Mouse (Mus musculus): ENCODE data around the gene Rsbn1l.
A peak's percentile ranks its signal among the peaks of the same experiment; 100 is the strongest.

The Rsbn1l gene

DNA sequence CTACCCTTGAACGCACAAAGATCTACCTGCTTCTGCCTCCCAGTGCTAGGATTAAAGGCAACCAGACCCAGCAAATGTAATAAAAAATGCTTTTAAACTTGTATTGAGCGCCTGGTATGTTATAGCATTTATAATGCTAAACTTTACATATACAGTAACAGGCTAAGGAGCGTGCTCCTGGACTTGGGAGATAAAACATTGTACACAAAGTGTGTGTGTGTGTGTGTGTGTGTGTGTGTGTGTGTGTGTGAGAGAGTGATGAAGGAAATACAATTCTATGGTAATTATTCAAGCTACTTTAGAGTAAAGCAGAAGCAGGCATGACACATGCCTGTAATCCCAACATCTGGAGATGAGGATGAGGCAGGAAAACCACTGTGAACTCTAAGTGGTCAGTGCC is at the start of gene Rsbn1l:
TSS of gene Rsbn1l (minus strand) at position 101 of the 400 bp plus-strand sequence.
- no peak for DNase-seq (ENCODE audit: low spot score)

DNA sequence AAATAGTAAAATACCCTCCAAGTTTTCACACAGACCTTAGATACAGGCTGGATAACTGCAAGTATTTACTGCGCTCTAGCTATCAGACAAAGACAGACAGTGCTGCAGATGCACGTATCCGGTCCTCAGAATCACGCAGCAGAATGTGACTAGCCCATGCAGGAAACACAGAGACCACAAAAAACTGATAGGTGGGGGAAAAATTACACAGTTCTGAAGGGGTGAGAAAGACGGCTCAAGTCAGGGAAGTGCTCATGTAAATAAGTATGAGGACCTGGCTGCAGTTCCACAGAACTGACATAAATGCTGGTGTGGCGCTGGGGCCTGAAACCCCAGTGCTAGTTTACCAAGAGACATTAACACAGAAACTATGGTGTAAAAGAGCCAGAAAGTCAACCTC is 46.5 kb upstream of the Rsbn1l start:
- no peak for DNase-seq (ENCODE audit: low spot score)

DNA sequence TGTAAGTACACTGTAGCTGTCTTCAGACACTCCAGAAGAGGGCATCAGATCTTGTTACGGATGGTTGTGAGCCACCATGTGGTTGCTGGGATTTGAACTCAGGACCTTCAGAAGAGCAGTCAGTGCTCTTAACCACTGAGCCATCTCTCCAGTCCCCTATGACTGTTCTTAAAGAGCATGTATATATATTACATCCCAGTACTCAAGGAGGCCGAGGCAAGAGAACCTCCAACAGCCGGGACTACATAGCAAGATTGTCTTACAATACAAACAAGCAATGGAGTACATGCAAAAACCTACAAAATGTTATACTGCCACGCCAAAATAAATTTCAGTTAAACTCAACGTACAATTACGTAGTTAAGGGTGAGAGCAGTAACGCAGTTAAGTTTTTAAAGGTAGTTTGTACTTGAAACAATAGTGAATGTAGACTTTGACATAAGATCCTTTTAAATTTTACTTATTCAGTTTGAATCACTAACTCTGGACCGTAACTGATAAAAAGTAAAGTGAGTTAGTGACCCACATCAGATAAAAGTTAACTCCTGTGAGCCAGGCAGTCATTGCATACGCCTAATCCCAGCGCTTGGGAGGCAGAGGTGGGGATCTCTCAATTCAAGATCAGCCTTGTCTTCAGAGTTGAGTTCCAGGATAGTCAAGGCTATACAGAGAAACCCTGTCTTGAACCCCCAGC is 45.6 kb upstream of the Rsbn1l start:
- no peak for DNase-seq (ENCODE audit: low spot score)

DNA sequence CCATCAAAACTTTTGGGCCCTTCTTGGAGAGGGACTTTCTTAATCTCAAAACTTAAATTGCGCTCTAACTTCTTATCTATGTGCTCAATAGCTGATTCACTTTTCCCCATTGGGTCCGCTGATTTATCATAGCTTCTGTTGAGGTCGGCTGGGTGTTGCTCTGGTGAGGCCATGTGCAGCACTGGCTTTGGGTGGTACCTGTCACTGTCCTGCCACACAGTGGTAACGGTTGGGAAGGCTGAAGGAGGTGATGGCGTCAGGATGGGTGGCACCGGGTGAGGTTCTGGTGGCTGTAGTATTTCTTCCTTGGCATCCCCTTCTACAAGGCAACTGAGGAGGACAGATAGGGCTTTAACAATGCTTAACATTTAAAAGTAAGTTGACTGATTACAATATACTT is 42.2 kb upstream of the Rsbn1l start:
- no peak for DNase-seq (ENCODE audit: low spot score)

DNA sequence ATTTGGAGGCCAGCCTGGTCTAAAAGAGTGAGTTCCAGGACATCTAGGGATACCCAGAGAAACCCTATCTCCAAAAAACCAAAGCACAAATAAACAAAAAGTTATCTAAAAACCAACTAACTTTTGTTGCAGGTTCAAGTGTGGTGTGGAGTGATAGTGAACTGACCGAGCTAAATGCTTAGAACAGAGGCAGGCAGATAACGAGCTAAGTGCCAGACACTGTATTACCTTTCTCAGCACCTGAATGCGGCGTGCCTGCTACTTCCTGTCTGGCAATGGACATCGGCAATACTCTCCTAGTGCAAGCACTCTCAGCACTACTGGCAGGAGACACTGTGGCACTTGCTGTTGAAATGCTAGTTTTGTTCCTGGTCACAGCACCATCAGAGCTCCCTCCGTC is 41.4 kb upstream of the Rsbn1l start:
- no peak for DNase-seq (ENCODE audit: low spot score)

DNA sequence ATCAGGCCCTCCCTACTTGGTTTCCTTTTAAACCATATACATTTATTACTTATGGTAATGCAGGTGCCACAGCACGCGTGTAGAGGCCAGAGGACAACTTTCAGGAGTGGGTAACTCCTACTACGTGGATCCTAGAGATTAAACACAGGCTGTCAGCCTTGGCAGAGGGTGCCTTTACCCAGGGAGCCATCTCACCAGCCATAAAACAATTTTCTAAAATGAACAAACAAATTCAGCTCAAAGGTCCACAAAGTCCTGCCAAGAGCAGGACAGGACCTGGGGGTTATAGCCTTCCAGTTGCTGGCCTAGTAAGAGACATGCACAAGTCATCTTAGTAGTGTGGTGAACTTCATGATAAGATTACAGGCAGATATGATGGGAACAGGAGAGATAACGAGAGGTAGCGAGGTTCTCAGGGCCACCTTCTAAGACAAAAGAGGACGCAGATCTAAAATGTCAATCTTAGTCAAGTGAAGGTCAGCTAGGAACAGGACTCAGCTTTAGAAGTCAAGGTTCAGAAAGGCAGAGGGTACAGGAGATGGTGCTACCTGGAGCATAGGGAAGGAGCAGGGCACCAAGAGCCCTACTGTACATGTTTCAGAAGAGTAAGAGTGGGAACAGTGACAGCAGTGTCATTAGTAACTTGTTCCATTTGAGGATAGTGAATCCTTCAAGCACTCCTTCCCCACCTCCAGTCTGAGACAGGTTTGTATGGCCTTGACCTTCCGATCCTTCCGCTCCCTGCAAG is 34.0 kb upstream of the Rsbn1l start:
- DNase-seq (ENCODE audit: low spot score) = no peak

DNA sequence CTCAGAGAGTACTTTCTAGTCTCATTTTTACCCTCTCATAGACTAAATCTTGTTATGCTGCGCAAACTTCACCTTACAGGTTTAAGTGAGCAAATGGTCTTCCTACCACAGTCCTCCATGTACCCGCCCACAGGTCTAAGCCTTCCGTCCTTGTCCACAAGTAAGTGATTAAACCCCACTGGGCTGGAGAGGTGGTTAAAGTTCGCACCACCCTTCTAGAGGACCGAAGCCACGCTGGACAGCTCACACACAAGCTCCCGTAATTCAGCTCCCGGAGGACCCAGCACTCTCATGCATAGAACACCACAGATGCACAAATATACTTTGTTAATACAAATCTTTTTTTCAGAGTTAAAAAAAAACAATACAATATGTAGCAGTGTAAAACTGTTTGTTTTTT is 30.1 kb upstream of the Rsbn1l start:
- no peak for DNase-seq (ENCODE audit: low spot score)

DNA sequence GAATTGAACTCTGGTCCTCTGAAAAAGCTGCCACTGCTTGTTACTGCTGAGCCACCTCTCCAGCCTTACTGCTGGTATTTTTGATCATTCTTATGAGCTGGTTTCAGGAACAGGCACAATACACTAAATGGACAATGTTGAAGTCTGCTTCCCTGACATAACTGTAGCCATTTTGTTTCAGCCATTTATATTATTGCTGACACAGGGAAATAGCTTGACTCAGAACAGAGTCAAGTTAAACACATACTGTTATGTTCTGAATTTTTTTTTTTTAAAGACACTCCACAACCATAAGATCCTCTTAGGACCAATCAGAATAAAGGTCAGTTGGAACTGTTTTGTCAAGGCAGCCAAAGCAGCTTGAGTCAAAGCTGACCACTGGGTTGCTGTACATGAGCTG is 27.3 kb upstream of the Rsbn1l start:
- DNase-seq (ENCODE audit: low spot score) = no peak

DNA sequence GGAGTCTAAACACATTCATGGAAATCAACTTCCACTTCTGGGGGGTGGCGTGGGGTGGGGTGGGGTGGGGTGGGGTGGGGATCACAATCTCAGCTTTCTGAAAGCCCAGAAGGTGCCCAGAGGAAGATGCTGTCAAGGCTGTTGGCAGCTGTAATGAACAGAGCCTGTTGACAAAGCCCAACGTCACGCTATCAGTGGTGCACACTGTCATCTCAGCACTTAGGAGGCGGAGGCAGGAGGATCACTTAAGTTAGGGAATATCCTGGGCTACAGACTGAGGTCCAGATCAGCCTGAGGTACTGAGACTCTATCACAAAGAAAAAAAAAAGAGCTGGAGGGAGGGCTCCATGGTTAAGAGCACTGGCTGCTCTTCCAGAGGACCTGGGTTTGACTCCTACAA is 18.5 kb upstream of the Rsbn1l start:
- no peak for DNase-seq (ENCODE audit: low spot score)

DNA sequence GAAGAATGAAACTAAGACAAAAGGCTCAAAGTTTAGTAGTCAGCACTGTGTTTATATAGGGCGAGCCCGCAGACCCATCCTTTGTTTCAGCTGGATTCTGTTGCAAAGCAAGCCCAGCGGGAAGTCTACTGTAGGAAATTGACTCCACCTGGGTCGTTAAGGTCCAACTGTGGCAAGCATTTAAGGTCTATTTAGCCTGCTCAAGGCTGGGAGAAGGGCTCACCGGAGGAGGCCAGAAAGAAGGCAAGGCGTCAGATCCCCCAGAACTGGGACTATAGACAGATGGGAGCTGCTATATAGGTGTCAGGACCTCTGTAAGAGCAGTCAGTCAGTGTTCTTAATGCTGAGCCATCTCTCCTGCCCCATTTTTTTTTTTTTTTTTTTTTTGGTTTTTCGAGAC is 17.8 kb upstream of the Rsbn1l start:
- DNase-seq (ENCODE audit: low spot score) = no peak

DNA sequence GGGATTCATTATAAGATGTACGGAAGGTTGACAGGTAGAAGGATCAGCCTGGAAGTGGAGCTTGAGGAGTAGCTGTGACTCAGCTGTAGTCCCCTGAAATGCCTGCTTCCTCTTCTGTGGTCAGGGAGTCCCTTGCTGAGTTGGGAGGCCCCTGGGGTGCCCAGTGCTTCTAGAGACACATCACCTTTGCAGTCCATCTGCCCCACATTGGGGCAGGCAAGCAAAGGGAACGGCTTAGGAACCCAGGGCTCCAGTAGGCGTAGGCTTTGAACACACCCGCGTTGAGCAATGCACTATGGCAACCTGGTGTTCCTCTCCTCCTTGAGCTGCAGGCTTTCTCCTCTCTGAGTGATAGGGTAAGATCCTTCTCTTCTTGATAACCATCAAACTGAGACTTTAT is 16.9 kb upstream of the Rsbn1l start:
- no peak for DNase-seq (ENCODE audit: low spot score)

DNA sequence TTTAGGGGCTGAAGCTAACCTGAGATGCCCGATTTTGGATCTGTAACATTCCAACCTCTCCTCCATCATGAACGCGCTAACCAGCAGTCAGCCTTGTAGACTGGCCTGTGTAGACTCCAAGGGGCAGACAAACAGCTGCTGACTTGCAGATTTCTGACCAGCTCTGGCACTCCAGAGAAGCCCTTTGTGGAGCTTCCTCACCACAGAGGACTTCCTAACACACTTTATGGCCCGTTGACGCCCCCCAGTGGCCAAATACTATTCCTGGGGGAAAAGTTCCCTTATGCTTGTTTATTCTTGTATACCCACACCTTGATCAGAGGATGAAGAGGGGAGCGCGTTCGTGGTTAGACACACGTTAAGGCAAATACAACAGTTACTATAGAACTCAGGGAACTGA is 12.8 kb upstream of the Rsbn1l start:
- no peak for DNase-seq (ENCODE audit: low spot score)

DNA sequence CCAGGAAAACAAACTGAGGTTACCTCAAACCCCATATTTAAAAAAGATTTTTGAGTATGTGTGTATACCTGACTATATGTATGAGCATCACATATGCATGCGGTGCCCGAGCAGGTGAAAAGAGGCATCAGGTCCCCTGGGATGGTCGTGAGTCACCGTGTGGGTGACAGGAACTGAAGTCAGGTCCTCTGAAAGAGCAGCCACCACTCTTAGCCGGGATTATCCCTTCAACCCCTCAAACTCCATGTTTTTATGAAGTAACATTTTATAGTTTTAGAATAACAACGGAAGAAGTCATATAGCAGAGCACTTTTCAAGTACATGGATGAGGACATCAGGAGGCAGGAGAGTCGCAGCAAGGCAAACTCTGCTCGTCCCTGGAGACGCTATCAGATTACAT is 12.3 kb upstream of the Rsbn1l start:
- no peak for DNase-seq (ENCODE audit: low spot score)

DNA sequence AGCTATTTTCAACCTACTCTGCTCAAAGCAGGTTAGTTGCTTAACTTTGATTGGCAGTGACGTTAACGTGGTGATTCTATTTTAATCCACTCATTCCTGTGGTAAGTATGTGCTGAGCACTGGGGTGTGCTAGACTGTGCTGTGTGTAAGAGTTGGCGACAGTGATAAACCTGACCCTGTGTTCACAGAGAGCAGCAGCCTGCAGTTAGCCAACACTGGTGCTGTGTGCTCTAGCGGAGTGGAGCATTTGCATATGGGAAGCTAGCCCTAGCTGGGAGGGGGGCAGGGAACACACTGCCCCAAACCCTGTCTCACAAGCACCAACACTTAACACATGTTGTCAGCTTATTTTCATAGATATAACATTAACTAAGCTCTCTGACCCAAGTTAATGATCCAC is 11.7 kb upstream of the Rsbn1l start:
- no peak for DNase-seq (ENCODE audit: low spot score)

DNA sequence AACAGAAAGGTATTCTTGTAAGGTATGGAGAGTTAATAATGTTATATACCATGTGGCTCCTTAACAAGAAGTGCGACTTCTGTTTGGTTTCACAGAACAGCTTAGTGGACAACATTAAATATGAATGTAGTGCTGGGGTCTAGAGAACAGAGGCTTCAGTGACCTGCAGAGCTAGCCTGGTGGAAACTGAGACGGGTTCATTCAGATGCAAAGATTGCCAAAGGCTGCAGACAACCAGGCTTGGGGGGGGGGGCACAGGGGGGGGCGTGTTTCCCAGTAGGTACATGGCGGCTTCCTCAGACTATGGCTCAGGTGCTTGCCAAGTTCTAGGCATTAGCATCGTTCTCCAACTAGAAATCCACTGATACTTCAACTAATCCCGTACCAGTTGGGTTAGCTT is 8.2 kb upstream of the Rsbn1l start:
- no peak for DNase-seq (ENCODE audit: low spot score)

DNA sequence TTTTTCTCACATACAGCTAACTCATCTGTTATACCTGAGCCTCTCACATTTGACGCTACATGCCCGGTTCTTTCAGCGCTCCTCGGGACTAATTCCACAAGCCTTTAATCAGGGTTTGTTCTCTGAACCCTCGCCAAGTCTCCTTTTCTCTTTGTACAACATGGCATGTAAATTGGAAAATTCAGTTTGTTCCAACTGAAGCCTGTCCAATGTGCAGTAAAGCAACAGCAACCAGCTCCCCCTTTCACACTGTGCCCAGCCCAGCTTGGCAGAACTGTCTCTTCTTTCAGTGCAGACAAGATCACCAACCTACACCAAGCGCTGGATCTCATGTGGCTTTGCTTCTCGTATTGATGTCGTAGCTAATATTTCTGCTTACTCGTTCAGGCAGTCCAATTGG is 7.1 kb upstream of the Rsbn1l start:
- DNase-seq (ENCODE audit: low spot score) = no peak

DNA sequence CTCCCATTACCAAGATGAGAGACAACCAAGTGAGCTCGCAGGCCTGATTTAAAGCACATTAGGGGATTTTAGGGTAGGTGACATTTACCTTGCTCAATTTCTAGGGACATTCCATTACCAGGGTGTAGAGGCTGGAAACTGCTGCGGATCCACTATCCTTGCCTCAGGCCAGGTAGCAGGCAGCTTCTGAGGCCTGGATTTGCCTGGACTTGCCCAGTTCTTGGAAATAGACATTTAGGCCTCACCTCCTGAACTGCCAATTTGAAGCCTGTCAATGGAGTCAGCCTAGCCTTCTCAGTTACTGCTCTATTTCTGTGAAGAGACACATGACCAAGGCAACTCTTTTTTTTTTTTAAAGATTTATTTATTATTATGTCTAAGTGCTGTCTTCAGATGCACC is 4.7 kb upstream of the Rsbn1l start:
- no peak for DNase-seq (ENCODE audit: low spot score)

DNA sequence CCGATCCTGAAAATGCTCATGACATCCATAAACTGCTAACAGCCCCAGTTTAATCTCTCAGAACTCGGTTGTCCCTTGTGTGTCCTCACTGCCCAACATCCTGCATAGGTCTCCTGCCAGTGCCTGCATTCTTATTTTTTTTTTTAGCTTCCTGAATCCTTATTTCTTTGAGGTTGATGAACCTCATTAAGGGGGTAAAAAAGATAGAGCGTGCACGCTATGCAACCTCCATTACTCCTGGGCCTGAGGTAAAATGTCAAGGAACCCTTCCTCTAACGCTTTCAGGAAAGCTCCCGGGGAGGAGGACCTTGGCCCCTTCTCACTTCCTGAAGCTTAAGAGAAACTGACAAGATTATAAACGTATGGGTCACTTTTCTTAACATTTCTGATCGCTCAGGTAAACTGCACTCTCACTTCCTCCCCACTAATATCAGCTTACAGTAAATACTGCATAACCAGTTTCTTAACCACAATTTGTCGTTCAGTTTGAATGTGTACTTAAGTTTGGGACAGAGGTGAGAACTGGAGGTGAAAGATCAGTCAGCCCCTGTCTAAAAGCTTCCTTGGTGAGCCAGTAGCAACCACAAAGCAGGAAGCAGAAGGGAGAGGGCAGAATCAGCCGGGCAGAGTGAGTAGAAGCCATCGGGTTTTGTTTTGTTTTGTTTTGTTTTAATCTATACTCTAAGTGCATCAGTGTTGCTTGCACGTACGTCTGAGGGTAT is 923 bp downstream of the Rsbn1l start:
- no peak for DNase-seq (ENCODE audit: low spot score)

DNA sequence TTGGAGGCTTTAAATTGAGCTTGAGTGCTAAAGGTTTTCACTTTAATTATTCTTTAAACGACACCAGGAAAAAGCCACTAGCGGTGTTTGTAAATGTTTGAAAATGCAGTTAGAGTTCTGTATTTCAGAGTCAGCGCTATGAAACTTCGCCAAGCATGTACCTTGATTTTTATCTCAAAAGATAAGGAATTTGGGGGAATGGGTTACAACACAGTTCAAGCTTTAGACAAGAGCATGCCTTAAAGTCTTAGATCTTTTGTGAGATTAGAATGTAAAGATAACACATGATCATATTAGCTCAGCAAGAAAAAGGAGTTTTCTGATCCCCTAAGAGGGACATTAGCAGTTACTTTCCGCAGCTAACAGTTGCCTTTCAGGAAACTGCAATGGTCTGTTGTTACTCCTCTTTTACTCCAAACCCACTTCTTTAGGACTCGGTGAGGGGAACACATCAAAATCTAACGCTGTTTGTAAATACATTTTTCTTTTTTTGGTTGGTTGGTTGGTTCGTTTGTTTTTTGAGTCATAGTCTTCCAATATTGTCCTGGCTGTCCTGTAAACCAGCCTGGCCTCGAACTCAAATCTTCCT is 3.8 kb downstream of the Rsbn1l start:
- DNase-seq (ENCODE audit: low spot score) = no peak

DNA sequence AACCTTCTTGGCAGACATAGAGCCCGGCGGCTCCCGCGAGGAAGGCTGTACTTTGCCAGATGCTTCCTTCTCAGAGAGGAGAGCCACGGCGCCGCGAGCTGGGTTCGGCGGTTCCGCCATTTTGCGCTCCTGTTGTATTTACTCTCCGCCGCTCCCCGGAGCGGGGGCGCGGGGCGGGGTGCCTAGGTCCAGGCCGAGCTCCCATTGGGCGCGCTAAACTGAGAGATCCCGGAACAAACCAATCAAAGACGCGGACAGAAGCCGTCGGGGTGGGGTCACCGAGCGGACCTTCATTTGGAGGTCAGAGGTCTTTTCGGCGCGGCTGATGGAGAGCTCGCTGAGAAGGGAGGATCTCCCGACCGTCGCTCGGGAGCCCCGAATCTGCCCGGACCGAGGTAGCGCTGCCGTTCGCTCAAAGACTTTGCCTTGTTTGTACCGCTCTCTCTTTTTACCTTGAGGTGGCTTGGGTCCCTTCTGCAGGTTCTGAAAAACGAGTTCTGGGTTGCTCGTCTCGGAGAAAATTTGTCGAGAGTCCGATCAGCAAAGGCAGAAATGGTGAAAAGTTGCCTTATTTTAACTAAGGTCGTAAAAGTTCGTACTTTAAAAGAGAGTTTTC is 4.4 kb downstream of the Rsbn1l start:
- DNase-seq (ENCODE audit: low spot score) = peak; percentile 87

DNA sequence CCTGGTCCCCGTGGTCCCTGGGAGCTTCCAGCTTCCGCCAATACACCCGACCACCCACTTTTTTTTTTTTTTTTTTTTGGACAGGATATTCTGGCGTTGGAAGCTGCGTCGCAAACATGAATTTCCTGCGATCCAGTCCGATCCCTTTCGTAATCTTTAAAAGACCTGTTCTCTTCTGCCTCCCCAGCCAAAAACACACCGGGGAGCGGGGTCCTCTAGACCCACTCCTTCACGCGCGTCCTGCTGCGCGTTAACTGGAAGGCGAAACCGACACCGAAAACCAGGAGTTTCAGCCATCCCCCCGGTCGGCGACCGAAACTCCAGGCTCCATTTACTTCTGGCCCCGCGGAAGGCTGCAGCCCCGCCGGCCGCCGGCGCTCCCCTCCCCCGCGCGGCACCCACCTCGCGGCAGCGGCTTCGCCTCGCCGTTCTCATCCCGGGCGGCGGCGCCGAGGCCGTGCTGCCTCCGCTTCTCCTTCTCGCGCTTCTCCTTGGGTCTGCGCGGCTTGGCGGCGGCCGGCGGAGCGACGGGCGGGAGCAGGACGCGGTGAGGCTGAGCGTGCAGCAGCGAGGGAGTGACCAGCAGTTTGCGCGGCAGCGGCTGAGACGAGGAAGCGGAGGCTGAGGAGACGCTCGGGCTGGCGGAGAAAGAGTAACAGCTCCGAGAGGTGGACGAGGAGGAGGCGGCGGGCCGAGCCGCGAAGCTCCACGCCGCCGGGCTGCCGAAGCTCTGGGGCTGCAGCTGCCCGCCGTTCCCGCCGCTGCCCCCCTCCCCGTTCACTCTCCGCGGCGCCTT is 5.1 kb downstream of the Rsbn1l start:
- DNase-seq (ENCODE audit: low spot score) = peak; percentile 31

DNA sequence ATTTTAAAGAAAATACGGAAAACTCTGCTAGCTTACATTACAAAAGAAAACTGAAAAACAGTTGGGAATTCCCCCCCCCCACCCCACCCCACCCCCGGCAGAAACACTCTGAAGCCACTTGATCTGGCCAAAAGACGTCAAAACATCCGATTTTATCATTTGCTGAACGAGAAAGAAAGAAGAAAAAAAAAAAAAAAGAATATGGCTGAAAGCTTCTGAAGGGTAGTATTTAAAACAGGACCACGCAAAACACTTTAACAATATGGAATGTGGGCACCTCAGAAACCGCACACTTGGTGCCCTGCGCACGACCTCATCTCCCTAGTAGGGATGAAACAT is 5.7 kb downstream of the Rsbn1l start:
- DNase-seq (ENCODE audit: low spot score) = no peak
